Mouse (Mus musculus): ENCODE results near the gene Tmc6.

Tmc6 gene

GRCm38 (mm10) chr11:117780582-117781111, 1.4 kb downstream of the Tmc6 start:
- DNase-seq = peak; percentile 96

GRCm38 (mm10) chr11:117780199-117780515, 1.8 kb downstream of the Tmc6 start:
- DNase-seq = no peak

- DNase-seq = peak; percentile 65
Measured at GRCm38 (mm10) chr11:117779434-117780198, 2.4 kb downstream of the Tmc6 start.

- peak; percentile 43 for DNase-seq
Measured at GRCm38 (mm10) chr11:117778851-117779433, 3.1 kb downstream of the Tmc6 start.

GRCm38 (mm10) chr11:117778031-117778430, 4.0 kb downstream of the Tmc6 start:
- no peak for DNase-seq

- peak; percentile 56 for DNase-seq
Measured at GRCm38 (mm10) chr11:117777111-117777510, 4.9 kb downstream of the Tmc6 start.

- DNase-seq = no peak
Measured at GRCm38 (mm10) chr11:117776085-117776792, 5.8 kb downstream of the Tmc6 start.

GRCm38 (mm10) chr11:117775540-117775939, 6.5 kb downstream of the Tmc6 start:
- DNase-seq = no peak

GRCm38 (mm10) chr11:117774925-117775324, 7.1 kb downstream of the Tmc6 start:
- no peak for DNase-seq

- DNase-seq = no peak
Measured at GRCm38 (mm10) chr11:117772352-117772751, 9.6 kb downstream of the Tmc6 start.

- DNase-seq = no peak
Measured at GRCm38 (mm10) chr11:117770407-117770806, 11.6 kb downstream of the Tmc6 start.

- DNase-seq = no peak
Measured at GRCm38 (mm10) chr11:117769683-117770047, 12.3 kb downstream of the Tmc6 start.

GRCm38 (mm10) chr11:117768725-117769682, 13.0 kb downstream of the Tmc6 start:
- no peak for DNase-seq

- DNase-seq = no peak
Measured at GRCm38 (mm10) chr11:117766275-117766674, 15.7 kb downstream of the Tmc6 start.

GRCm38 (mm10) chr11:117765361-117765760, 16.6 kb downstream of the Tmc6 start:
- DNase-seq = no peak

GRCm38 (mm10) chr11:117764319-117764718, 17.7 kb downstream of the Tmc6 start:
- no peak for DNase-seq

GRCm38 (mm10) chr11:117762246-117762645, 19.8 kb downstream of the Tmc6 start:
- no peak for DNase-seq

GRCm38 (mm10) chr11:117761801-117762200, 20.2 kb downstream of the Tmc6 start:
- no peak for DNase-seq

GRCm38 (mm10) chr11:117760374-117761119, 21.5 kb downstream of the Tmc6 start:
- DNase-seq = no peak

- DNase-seq = no peak
Measured at GRCm38 (mm10) chr11:117759267-117759666, 22.7 kb downstream of the Tmc6 start.

GRCm38 (mm10) chr11:117755891-117756290, 26.1 kb downstream of the Tmc6 start:
- DNase-seq = no peak

GRCm38 (mm10) chr11:117751544-117751943, 30.5 kb downstream of the Tmc6 start:
- no peak for DNase-seq

Measured in thymus, postnatal 14 days (tissue).